Comparison of ENCODE assay signal across 8 mouse cellular contexts in genomic region chr16:58408487-58409281, GRCm38 (mm10). TPM values are rescaled to one million over a fixed set of nuclear protein-coding genes. Genes with fewer than 3 reads are reported as not detected.
DNase-seq lines count a peak whose midpoint lies in the region; ATAC-seq and TF ChIP-seq lines count a peak whose summit lies in the region.

No protein-coding gene starts in this region.

- peak overlapping the region; percentile 93 for H3K27ac ChIP-seq in heart, embryonic 15.5 days
- peak overlapping the region; percentile 81 for H3K27ac ChIP-seq in lung, postnatal 0 days (ENCODE audit: low read length)

- no peaks in the 10 kb centered on the region for H3K9me3 ChIP-seq in heart, embryonic 15.5 days (replicated peaks)
- no peaks in the 10 kb centered on the region for H3K9me3 ChIP-seq in lung, postnatal 0 days (ENCODE audit: low read length)

- TF ChIP-seq EP300 in lung, postnatal 0 days (IDR thresholded peaks at IDR 0.05): no peak

- peaks cover 23% of the 10 kb centered on the region for H3K4me1 ChIP-seq in heart, embryonic 15.5 days (replicated peaks)
- peaks cover 4% of the 10 kb centered on the region; the same call in 1 of the 2 replicates for H3K4me1 ChIP-seq in lung, postnatal 0 days (ENCODE audit: insufficient read depth, low read depth, low read length)

- ATAC-seq in erythroblast, adult 5-6 weeks (replicated peaks; ENCODE audit: low FRiP score, poor library complexity, severe bottlenecking): 0 out of 2 replicates have a peak, but pooled peaks have one; percentile 21
- peak; percentile 48 for ATAC-seq in heart, embryonic 15.5 days (replicated peaks; ENCODE audit: insufficient number of reproducible peaks, insufficient read depth, low FRiP score, low read depth)
- peak; percentile 52 for ATAC-seq in lung, postnatal 0 days

- TF ChIP-seq CTCF in lung, postnatal 0 days (IDR thresholded peaks at IDR 0.05): no peak

- peak overlapping the region; percentile 98 for H3K4me3 ChIP-seq in heart, embryonic 15.5 days
- peak overlapping the region; percentile 80 for H3K4me3 ChIP-seq in lung, postnatal 0 days (ENCODE audit: low read depth, low read length)

- H3K9ac ChIP-seq in heart, embryonic 15.5 days: peak overlapping the region; percentile 96
- H3K9ac ChIP-seq in lung, postnatal 0 days (replicated peaks; ENCODE audit: low read depth): peak overlapping the region; percentile 74

- peak overlapping the region; percentile 63 for H3K4me2 ChIP-seq in heart, embryonic 15.5 days
- peak overlapping the region; percentile 94 for H3K4me2 ChIP-seq in lung, postnatal 0 days (replicated peaks; ENCODE audit: low read depth, low read length)

- peak; percentile 19 for DNase-seq in ES-CJ7 (ENCODE audit: low read depth, low spot score)
- peak; percentile 33 for DNase-seq in adrenal gland, postnatal 25 days
- DNase-seq in layer of hippocampus, adult 18-20 months (ENCODE audit: low spot score in 2 of 2): peak; percentile 15 to 26
- peak; percentile 58 for DNase-seq in lung, postnatal 0 days (ENCODE audit: low spot score)
- DNase-seq in ovary, postnatal 10 days (ENCODE audit: low spot score): peak; percentile 31
- peak; percentile 21 for DNase-seq in urinary bladder, postnatal 25 days (ENCODE audit: low spot score)

- H3K36me3 ChIP-seq in heart, embryonic 15.5 days: no peaks in the 10 kb centered on the region
- H3K36me3 ChIP-seq in lung, postnatal 0 days (ENCODE audit: insufficient read depth, low read length): no peaks in the 10 kb centered on the region

- WGBS in heart, embryonic 15.5 days: under 1% methylated on average over 72 of the region's 89 CpGs
- WGBS in lung, postnatal 0 days: 3% methylated on average over 55 of the region's 89 CpGs

- H3K27me3 ChIP-seq in heart, embryonic 15.5 days: no peaks in the 10 kb centered on the region
- no peaks in the 10 kb centered on the region for H3K27me3 ChIP-seq in lung, postnatal 0 days (replicated peaks; ENCODE audit: insufficient read depth, low read length)

RNA-seq across cellular contexts. Expression of gene Dcbld2, which starts 0.4 kb away (rescaled TPM):
- 11.5 and 14.6 TPM in 2 replicates for total RNA-seq in adrenal gland, postnatal 25 days (2021)
- 2.1 and 6.3 TPM in 2 replicates for total RNA-seq in erythroblast, adult 5-6 weeks (2015; ENCODE audit: low replicate concordance)
- total RNA-seq in erythroblast, adult 5-6 weeks (2017; ENCODE audit: low replicate concordance): 0.17 and 2.9 TPM in 2 replicates
- 10.7 and 11.7 TPM in 2 replicates for polyA plus RNA-seq in heart, embryonic 15.5 days (2015; fragmentation: Nextera tagmentation; extraction: Ambion mirVana)
- 10 to 100 TPM; 11.3 to 14.0 TPM for total RNA-seq in layer of hippocampus, adult 18-20 months (2021)
- 3.3 and 4.7 TPM in 2 replicates for polyA plus RNA-seq in lung, postnatal 0 days (2015; fragmentation: Nextera tagmentation; extraction: Ambion mirVana)

Comparison
In these comparisons a context has a peak if more than half of its experiments do, and no peak if none do; other contexts are left out.
1. Peak in every context shown above with its lines: DNase-seq, ATAC-seq, H3K4me3 ChIP-seq and H3K27ac ChIP-seq.